Mouse (Mus musculus): ENCODE measurements around the gene Ccl7. TPM values are rescaled to one million over a fixed set of nuclear protein-coding genes. Genes with fewer than 3 reads are reported as not detected.

The Ccl7 gene
- polyA plus RNA-seq, 1 experiment: not detected

DNA sequence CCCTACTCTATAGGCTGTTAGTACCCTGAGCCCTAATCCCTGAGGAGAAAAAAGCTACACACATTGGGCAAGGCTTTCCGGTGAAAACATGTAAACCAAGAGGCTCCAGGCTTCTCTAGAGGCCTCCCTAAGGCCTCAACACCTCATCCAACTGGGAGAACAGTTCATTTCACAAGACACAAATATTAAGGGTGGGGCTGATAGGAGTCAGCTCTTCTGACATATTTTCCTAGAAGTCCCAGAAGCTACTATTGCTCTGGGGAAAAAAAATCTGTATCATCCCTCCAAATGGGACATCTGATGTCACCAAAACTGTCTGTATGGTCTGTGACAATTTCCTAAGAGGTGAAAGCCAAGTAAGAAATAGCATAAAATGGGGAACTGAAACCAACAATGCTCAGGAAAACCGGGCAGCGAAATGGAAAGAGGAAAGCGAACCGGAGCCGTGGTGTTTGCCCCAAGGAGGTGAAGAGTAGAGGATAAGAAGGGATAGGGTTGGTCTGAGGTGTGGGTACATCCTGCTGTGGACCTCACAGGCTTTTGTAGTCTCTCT lies 22.9 kb upstream of the Ccl7 start:
- TF ChIP-seq GATA1 (IDR thresholded peaks at IDR 0.05; ENCODE audit: low read length): no peak

DNA sequence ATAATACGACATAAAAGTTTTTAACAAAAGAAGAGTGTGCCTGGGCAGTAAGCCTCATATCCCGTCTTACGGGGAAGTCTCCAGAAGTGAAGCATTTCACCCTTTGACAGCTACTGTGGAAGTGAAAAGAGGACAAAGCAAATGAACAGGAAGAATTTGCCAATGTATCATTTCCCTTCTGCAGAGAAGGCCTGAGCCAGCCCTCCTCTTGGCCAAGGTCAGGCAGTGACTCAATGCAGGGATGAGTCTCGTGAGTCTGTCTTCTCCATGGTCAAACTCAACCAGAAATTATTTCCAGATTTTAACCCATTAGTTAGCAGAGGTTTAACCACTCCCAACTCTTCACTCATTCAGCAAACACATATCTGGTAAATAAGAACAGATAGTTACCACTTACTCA lies 21.7 kb upstream of the Ccl7 start:
- TF ChIP-seq GATA1 (IDR thresholded peaks at IDR 0.05; ENCODE audit: low read length): no peak

DNA sequence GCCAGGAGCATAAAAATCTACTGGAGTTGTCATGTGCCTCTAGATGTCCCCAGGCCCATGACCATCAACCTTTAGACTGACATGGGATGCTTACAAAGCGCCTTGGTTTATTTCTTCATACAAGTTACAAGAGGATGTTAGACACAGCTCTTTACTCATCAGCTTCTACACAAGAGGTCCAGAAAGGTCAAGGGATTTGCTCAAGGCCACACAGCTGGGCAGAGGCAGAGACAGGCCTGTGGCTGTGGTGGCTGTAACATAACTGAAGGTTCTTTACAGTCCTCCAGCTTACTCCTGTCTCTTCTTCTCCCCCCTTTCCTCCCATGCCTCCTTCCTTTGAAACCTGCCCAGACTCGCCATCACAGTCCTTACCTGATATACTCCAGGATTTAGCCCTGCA lies 15.3 kb upstream of the Ccl7 start:
- no peak for TF ChIP-seq GATA1 (IDR thresholded peaks at IDR 0.05; ENCODE audit: low read length)

DNA sequence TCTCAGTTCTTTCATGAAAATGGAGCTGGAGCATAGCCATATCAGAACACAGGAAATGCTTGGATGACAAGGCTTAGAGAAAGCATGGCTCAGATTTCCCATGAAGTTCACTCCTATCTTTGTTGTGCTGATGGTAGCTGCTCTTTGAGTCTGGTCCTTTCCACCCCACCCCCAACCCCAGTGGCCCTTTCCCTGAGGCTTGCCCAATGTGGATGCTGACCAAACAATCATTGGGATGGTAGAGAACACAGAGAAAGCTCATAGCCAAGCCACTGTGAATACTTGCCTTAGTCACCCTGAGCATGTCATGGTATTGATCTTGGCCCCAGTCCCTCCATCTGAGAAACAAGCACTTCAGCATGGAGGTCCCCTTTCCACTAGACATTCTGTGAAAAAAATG lies 13.4 kb upstream of the Ccl7 start:
- no peak for TF ChIP-seq GATA1 (IDR thresholded peaks at IDR 0.05; ENCODE audit: low read length)

DNA sequence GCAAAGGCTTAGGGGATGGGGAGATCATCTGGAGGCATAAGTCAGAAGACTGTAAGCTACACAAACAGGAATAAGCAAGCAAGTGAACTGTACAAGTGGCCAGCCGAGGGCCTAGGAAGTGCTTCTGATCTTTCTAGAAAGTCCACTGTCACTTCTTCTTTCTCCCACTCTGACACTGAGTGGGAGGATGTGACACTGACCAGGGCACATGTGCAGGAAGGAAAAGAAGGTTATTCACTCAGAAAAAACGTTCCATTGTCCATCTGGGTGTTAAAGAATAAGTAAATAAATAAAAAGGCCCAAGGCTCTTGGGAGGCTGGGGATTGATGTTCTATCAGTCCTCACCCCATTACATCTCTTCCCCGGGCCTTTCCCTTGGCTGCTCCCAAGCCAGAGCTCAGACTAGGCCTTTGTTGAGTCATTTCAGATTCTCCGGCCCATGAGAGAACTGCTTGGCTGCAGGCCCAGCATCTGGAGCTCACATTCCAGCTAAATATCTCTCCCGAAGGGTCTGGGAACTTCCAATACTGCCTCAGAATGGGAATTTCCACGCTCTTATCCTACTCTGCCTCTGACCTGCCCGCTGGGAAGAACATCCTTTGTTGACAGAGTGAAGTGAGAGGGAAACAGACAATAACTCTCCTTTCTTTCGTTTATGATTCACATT lies 12.7 kb upstream of the Ccl7 start:
- TF ChIP-seq GATA1 (IDR thresholded peaks at IDR 0.05; ENCODE audit: low read length): no peak

DNA sequence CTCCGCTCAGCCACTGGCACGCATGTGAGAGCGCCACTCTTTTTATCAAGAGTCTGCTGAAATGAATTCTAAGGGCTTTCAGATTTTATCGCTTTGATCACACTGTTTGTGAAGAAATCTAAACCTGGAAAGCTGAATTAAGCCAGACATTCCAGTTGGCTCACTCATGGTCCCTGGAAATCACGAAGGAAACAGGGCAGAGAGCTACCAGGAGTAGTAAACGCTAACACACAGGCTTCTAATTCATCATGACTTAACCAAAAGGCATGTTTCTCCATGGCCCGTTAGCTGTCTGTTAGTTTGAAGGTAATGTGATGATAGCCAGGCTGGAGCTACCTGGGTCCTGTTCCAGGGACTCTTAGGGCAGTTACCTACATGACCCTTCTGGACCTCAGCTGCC lies 11.1 kb upstream of the Ccl7 start:
- no peak for TF ChIP-seq GATA1 (IDR thresholded peaks at IDR 0.05; ENCODE audit: low read length)

DNA sequence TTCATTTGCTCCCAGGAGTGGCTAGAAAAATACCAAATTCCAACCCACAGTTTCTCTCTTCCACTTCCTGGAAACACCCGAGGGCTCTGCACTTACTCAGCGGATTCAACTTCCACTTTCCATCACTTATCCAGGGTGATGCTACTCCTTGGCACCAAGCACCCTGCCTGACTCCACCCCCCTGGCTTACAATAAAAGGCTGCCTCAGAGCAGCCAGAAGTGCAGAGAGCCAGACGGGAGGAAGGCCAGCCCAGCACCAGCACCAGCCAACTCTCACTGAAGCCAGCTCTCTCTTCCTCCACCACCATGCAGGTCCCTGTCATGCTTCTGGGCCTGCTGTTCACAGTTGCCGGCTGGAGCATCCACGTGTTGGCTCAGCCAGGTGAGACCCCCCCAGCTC lies 10.2 kb upstream of the Ccl7 start, which contains the start of gene Ccl2:
Gene Ccl2, plus strand, starts transcription at position 216 of the 400 bp plus-strand sequence.
- no peak for TF ChIP-seq GATA1 (IDR thresholded peaks at IDR 0.05; ENCODE audit: low read length)

DNA sequence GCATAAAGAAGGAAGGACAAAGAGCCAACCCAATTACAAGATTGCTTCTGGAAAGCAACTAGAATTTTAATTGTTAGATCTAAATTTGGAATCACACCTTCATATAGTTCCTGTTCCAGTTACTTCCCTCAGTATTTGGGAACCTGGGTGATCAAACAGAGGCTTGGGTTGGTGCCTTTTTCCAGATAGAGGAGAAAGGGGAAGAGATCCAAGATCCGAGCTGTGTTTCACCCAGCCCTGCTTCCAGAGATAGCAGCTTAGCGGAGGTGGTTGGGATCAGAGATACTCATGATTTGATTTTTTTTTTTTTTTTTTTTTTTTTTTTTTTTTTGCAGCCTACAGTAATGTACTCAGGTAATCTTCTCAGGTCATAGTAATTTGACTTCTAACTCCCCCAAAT lies 9.7 kb upstream of the Ccl7 start:
- TF ChIP-seq GATA1 (IDR thresholded peaks at IDR 0.05; ENCODE audit: low read length): no peak

DNA sequence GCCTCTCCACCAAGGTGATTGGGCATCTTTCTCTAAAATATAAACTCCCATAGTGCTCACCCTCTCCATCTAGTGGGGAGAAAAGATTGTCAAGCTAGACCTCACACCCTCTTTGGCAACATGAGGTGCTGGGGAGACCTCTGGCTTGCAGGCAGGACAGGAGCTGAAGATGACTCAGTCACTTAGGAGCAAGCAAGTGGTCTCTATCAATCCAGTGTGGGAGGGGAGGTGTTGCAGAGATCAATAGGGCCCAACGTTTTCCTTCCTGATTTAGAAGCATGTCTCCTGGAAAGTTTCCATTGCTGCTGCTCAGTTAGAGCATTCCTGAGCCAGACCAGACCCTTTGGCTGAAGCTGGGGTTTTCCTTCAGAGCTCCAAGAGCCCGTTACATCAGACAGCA lies 7.0 kb upstream of the Ccl7 start, which contains the start of gene Gm17268:
Gene Gm17268, minus strand, starts transcription at position 28 of the 400 bp plus-strand sequence.
- no peak for TF ChIP-seq GATA1 (IDR thresholded peaks at IDR 0.05; ENCODE audit: low read length)

DNA sequence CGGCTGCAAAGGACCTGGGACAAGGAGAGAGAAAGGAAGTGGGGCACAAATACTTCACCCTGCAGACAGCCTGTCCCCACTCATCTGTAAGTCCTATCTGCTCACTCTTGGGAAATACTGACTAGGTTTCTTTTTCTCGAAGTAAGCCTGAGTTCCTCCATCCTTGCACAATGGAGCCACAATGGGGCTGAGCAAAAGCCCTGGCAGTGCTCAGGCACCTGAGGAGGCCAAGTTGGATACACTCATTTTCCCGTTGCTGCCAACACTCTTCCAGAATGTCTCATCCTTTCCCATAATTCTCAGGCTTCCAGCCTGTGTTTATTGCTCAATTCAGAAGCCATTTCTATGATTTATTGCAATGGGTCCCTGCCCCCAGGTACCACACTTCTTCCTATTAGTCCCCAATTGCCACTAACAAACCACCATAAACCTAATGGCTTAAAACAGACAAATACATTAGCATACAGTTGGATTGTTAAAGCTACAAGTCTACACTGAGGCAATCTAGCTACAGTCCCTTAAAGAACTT lies 6.3 kb upstream of the Ccl7 start:
- no peak for TF ChIP-seq GATA1 (IDR thresholded peaks at IDR 0.05; ENCODE audit: low read length)

DNA sequence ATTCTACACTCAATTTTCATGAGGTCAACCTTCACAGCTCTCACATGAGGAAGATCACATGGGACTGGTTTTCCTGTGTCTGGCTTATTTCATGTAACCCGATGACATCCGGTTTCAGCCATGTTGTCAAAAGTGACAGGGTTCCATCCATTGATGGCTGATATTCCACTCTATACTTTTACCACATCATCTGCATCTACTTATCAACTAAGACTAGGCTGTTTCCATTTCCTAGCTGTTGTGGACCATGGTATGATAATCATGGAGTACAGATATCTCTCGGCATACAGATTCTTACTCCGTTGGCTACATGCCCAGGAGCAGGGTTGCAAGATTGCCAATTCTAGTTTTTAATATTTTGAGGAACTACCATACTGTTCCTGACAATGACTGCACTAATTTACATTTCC lies 3.8 kb upstream of the Ccl7 start:
- no peak for TF ChIP-seq GATA1 (IDR thresholded peaks at IDR 0.05; ENCODE audit: low read length)

DNA sequence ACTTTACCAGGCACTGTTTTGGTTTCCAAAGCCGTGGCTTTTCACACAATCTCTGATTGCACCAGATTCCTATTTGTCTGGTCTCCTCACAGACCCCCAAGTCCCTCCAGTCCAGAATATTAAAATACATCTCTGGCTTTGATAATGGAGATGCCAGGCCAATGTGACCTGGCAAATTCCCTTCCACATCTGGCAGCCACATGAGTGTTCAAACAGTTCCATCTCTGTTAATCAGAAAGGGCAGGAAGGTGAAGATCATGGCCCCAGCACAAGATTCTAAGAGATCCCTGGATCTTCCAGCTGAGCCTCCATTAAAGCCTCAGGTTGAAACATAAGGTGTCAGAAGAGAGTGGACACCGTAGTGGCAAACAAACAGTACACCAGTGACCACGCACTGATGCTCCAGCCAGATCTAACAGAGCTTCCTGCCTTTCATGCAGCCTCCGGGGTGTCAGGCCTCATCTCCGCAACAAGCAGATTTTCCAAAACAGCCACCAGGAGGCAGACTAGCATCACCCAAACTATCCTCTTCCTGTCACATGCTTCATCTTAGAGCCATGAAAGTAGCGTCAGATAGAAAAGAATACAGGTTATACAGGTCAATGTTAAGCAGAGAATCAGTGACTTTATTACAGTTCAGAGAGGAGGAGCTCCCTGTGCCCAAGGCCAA lies 2.4 kb downstream of the Ccl7 start:
- no peak for TF ChIP-seq GATA1 (IDR thresholded peaks at IDR 0.05; ENCODE audit: low read length)

DNA sequence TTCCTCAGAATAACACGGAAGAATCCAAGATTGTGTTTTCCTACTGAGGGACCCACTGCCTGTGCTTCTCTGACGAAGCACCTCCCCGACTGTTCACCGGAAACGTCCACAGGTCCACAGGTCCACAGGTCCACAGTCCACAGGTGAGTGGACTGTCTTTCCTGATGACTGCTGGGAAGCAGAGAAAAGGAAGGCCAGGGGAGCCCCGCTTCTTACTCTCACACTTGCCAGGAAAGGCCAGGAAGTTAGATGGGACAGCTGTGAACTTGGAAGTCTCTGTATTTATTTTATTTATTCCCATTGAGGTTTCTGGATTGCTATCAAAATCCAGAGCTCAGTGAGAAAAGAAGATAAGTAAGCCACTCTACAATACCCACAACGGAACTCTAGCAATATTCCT lies 8.3 kb downstream of the Ccl7 start:
- TF ChIP-seq GATA1 (IDR thresholded peaks at IDR 0.05; ENCODE audit: low read length): no peak

DNA sequence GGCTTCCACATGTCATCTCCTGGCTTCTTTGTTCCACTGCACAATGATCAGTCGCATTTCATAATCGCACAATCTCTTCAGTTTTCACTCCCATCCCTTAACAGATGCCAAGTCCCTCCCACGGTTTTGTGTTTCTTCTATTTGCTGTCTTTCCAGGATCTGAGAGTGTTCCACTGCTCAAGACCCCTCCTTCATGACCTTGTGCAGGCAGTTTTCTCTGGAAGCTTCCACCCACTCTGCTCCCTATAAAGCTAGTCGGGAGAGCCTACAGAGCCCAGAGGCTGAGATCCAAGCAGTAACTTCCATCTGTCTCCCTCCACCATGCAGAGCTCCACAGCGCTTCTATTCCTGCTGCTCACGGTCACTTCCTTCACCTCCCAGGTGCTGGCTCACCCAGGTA lies 12.1 kb downstream of the Ccl7 start, which contains the start of gene Ccl11:
Gene Ccl11, plus strand, starts transcription at position 178 of the 400 bp plus-strand sequence.
- no peak for TF ChIP-seq GATA1 (IDR thresholded peaks at IDR 0.05; ENCODE audit: low read length)

DNA sequence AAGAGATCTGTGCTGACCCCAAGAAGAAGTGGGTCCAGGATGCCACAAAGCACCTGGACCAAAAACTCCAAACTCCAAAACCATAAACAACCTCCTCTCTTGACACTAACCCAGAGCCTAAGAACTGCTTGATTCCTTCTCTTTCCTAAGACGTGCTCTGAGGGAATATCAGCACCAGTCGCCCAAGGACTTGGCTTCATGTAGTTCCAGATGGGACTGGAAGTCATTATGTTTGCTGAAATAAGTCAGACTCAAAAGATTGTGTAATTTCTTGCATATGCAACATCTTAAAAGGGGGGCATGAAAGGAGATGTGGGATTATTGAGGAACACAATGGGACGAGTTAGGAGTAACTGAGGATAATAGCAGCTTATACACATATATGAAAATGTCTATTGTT lies 16.7 kb downstream of the Ccl7 start:
- TF ChIP-seq GATA1 (IDR thresholded peaks at IDR 0.05; ENCODE audit: low read length): no peak

DNA sequence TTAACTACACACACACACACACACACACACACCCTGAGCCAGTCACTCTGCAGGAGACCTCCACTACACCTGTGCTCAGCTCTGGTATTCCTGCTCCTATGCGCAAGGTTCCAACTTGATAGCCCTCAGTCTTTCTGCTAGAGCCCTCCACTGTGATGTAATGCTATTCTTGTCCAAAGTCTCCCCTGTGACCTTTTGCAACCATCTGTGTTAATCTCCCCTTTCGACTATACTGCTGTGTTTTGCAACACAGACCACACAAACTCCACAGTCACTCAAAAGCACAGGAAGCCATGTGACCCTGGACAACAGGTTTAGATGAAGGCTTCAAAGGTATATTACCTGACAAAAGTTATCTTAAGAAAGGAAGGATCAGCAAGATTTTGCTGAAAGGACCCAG lies 17.9 kb downstream of the Ccl7 start:
- no peak for TF ChIP-seq GATA1 (IDR thresholded peaks at IDR 0.05; ENCODE audit: low read length)

Data from G1E-ER4 (cell line).